ENCODE assay signal across 23 mouse cellular contexts in genomic region chr7:24859234-24859633, GRCm38 (mm10). TPM values are rescaled to one million over a fixed set of nuclear protein-coding genes. Genes with fewer than 3 reads are reported as not detected.
DNase-seq lines count a peak whose midpoint lies in the region; ATAC-seq and TF ChIP-seq lines count a peak whose summit lies in the region.
"Had no signal": no experiment of that assay in that cellular context is flagged by ENCODE, and none has a peak within 500 bp of the region (broad histone marks: within the 10 kb centered on the region; RNA-seq: fewer than 3 reads in every experiment).

No protein-coding gene starts in this region.

- no peak overlapping the region for H3K9ac ChIP-seq in heart, embryonic 11.5 days (ENCODE audit: low read depth, low read length)
- no peak overlapping the region for H3K9ac ChIP-seq in stomach, embryonic 14.5 days (replicated peaks; ENCODE audit: low read depth, low read length)
- no peak overlapping the region for H3K9ac ChIP-seq in stomach, postnatal 0 days (ENCODE audit: low read length)
- peak overlapping the region; percentile 45 for H3K9ac ChIP-seq in liver, embryonic 15.5 days
- H3K9ac ChIP-seq in forebrain, postnatal 0 days = no peak overlapping the region
- H3K9ac ChIP-seq: hindbrain, embryonic 12.5 days had no signal

- H3K9me3 ChIP-seq in heart, embryonic 11.5 days (replicated peaks; ENCODE audit: control insufficient read depth, low read length) = no peaks in the 10 kb centered on the region
- no peaks in the 10 kb centered on the region for H3K9me3 ChIP-seq in stomach, embryonic 14.5 days (ENCODE audit: control insufficient read depth, low read depth, low read length)
- no peaks in the 10 kb centered on the region for H3K9me3 ChIP-seq in stomach, postnatal 0 days (ENCODE audit: control insufficient read depth, low read length)
- H3K9me3 ChIP-seq in liver, embryonic 15.5 days (replicated peaks) = no peaks in the 10 kb centered on the region
- no peaks in the 10 kb centered on the region for H3K9me3 ChIP-seq in forebrain, postnatal 0 days (ENCODE audit: low read length)
- H3K9me3 ChIP-seq: hindbrain, embryonic 12.5 days had no signal

- H3K27me3 ChIP-seq in heart, embryonic 11.5 days (ENCODE audit: control insufficient read depth, insufficient read depth, low read length) = no peaks in the 10 kb centered on the region
- no peaks in the 10 kb centered on the region for H3K27me3 ChIP-seq in stomach, embryonic 14.5 days (ENCODE audit: control insufficient read depth, insufficient read depth, low read length)
- no peaks in the 10 kb centered on the region for H3K27me3 ChIP-seq in stomach, postnatal 0 days (ENCODE audit: control insufficient read depth, insufficient read depth, low read length)
- 0 out of 2 replicates have a peak, but pooled peaks cover 3% of the 10 kb centered on the region for H3K27me3 ChIP-seq in liver, embryonic 15.5 days
- H3K27me3 ChIP-seq in forebrain, postnatal 0 days (ENCODE audit: insufficient read depth, low read length) = no peaks in the 10 kb centered on the region
- H3K27me3 ChIP-seq: hindbrain, embryonic 12.5 days had no signal

- H3K27ac ChIP-seq in heart, embryonic 11.5 days (ENCODE audit: low read depth, low read length) = peak overlapping the region; percentile 46; the same call in 1 of the 2 replicates
- H3K27ac ChIP-seq in stomach, embryonic 14.5 days (ENCODE audit: low read length) = no peak overlapping the region
- no peak overlapping the region for H3K27ac ChIP-seq in stomach, postnatal 0 days (replicated peaks)
- H3K27ac ChIP-seq in liver, embryonic 15.5 days (replicated peaks) = peak overlapping the region; percentile 96
- no peak overlapping the region for H3K27ac ChIP-seq in forebrain, postnatal 0 days (ENCODE audit: low read depth, low read length)
- H3K27ac ChIP-seq: hindbrain, embryonic 12.5 days; macrophage had no signal

- 67% methylated on average over 5 of the region's 5 CpGs for WGBS in heart, embryonic 11.5 days (ENCODE audit: insufficient replicate concordance)
- 75% methylated on average over 5 of the region's 5 CpGs for WGBS in stomach, embryonic 14.5 days
- WGBS in stomach, postnatal 0 days = 66% methylated on average over 5 of the region's 5 CpGs
- WGBS in liver, embryonic 15.5 days (ENCODE audit: insufficient replicate concordance) = 29% methylated on average over 5 of the region's 5 CpGs
- 78% methylated on average over 5 of the region's 5 CpGs for WGBS in forebrain, postnatal 0 days

- peak; percentile 87 for ATAC-seq in heart, embryonic 11.5 days (replicated peaks; ENCODE audit: insufficient number of reproducible peaks, low FRiP score, low TSS enrichment)
- ATAC-seq in stomach, embryonic 14.5 days (ENCODE audit: insufficient number of reproducible peaks, insufficient read depth, low FRiP score, low read depth) = peak; percentile 77; the same call in 1 of the 2 replicates
- no peak for ATAC-seq in stomach, postnatal 0 days (ENCODE audit: low FRiP score, low TSS enrichment)
- ATAC-seq in liver, embryonic 15.5 days (ENCODE audit: insufficient read depth) = peak; percentile 100
- no peak for ATAC-seq in forebrain, postnatal 0 days
- ATAC-seq: forebrain, embryonic 16.5 days; intestine, embryonic 16.5 days had no signal

- TF ChIP-seq EP300 in stomach, postnatal 0 days (optimal IDR thresholded peaks at IDR 0.05) = no peak

- no peak for DNase-seq in heart, adult 9 months (ENCODE audit: low spot score in 2 of 2)
- no peak for DNase-seq in stomach, postnatal 0 days (ENCODE audit: low spot score)
- DNase-seq in gastrocnemius, postnatal 10 days = no peak
- no peak for DNase-seq in gastrocnemius, adult 8-10 months (ENCODE audit: low spot score in 2 of 2)
- DNase-seq in forebrain, postnatal 0 days = no peak
- DNase-seq: cerebellum, adult 9-10 months; gastrocnemius, postnatal 25 days; kidney, postnatal 14 days; right cerebral cortex, postnatal 4 days; thymus, postnatal 36 days had no signal

- H3K4me1 ChIP-seq in heart, embryonic 11.5 days (ENCODE audit: control insufficient read depth, insufficient read depth, low read length) = no peaks in the 10 kb centered on the region
- H3K4me1 ChIP-seq in stomach, embryonic 14.5 days (ENCODE audit: control insufficient read depth, insufficient read depth, low read length) = no peaks in the 10 kb centered on the region
- H3K4me1 ChIP-seq in stomach, postnatal 0 days (replicated peaks; ENCODE audit: control insufficient read depth, insufficient read depth) = no peaks in the 10 kb centered on the region
- peaks cover 75% of the 10 kb centered on the region for H3K4me1 ChIP-seq in liver, embryonic 15.5 days (replicated peaks)
- H3K4me1 ChIP-seq in forebrain, postnatal 0 days (ENCODE audit: insufficient read depth) = no peaks in the 10 kb centered on the region
- H3K4me1 ChIP-seq: hindbrain, embryonic 12.5 days had no signal

- H3K4me3 ChIP-seq in heart, embryonic 11.5 days (ENCODE audit: low read depth, low read length) = no peak overlapping the region
- H3K4me3 ChIP-seq in stomach, embryonic 14.5 days (ENCODE audit: low read depth, low read length) = no peak overlapping the region
- no peak overlapping the region for H3K4me3 ChIP-seq in stomach, postnatal 0 days (ENCODE audit: low read depth, low read length)
- peak overlapping the region; percentile 27 for H3K4me3 ChIP-seq in liver, embryonic 15.5 days (replicated peaks)
- no peak overlapping the region for H3K4me3 ChIP-seq in forebrain, postnatal 0 days (ENCODE audit: low read depth, low read length)
- H3K4me3 ChIP-seq: hindbrain, embryonic 12.5 days had no signal

- TF ChIP-seq CTCF in stomach, postnatal 0 days (IDR thresholded peaks at IDR 0.05; ENCODE audit: low read depth) = no peak
- TF ChIP-seq CTCF in forebrain, postnatal 0 days (IDR thresholded peaks at IDR 0.05; ENCODE audit: low read depth) = no peak

- no peak overlapping the region for H3K4me2 ChIP-seq in heart, embryonic 11.5 days
- H3K4me2 ChIP-seq in stomach, embryonic 14.5 days (replicated peaks; ENCODE audit: low read depth, low read length) = no peak overlapping the region
- no peak overlapping the region for H3K4me2 ChIP-seq in stomach, postnatal 0 days (replicated peaks; ENCODE audit: low read depth)
- peak overlapping the region; percentile 62 for H3K4me2 ChIP-seq in liver, embryonic 15.5 days
- no peak overlapping the region for H3K4me2 ChIP-seq in forebrain, postnatal 0 days (ENCODE audit: low read depth)
- H3K4me2 ChIP-seq: hindbrain, embryonic 12.5 days had no signal

- H3K36me3 ChIP-seq in heart, embryonic 11.5 days (ENCODE audit: control insufficient read depth, insufficient read depth, low read length) = no peaks in the 10 kb centered on the region
- no peaks in the 10 kb centered on the region for H3K36me3 ChIP-seq in stomach, embryonic 14.5 days (ENCODE audit: control insufficient read depth, insufficient read depth, low read length)
- H3K36me3 ChIP-seq in stomach, postnatal 0 days (ENCODE audit: control insufficient read depth, insufficient read depth, low read length) = no peaks in the 10 kb centered on the region
- H3K36me3 ChIP-seq in liver, embryonic 15.5 days (replicated peaks) = no peaks in the 10 kb centered on the region
- H3K36me3 ChIP-seq in forebrain, postnatal 0 days (ENCODE audit: insufficient read depth) = no peaks in the 10 kb centered on the region
- H3K36me3 ChIP-seq: hindbrain, embryonic 12.5 days had no signal

RNA-seq across cellular contexts. Expression of gene Gm9844, which starts 2.8 kb away (rescaled TPM):
- 12.4 and 14.5 TPM in 2 replicates for polyA plus RNA-seq in heart, embryonic 11.5 days (2014; fragmentation: Nextera tagmentation; extraction: Ambion mirVana)
- polyA plus RNA-seq in stomach, embryonic 14.5 days (2014; fragmentation: Nextera tagmentation; extraction: Ambion mirVana) = 15.6 and 16.7 TPM in 2 replicates
- 10.4 and 15.8 TPM in 2 replicates for polyA plus RNA-seq in stomach, postnatal 0 days (2015; fragmentation: Nextera tagmentation; extraction: Ambion mirVana)
- polyA plus RNA-seq in liver, embryonic 15.5 days (2015; fragmentation: Nextera tagmentation; extraction: Ambion mirVana) = 1.6 and 1.9 TPM in 2 replicates
- 1 to 10 TPM in 1 of 2 experiments, not detected in 1; 1.7 TPM for total RNA-seq in gastrocnemius, postnatal 10 days (2021)
- total RNA-seq in gastrocnemius, adult 8-10 months (2022) = not detected
- total RNA-seq in forebrain, postnatal 0 days (2014; rRNA removed) = 26.5 and 99.9 TPM in 2 replicates
- 35.2 and 38.2 TPM in 2 replicates for polyA plus RNA-seq in forebrain, postnatal 0 days (2015; fragmentation: Nextera tagmentation; extraction: Ambion mirVana)
- total RNA-seq: gastrocnemius, postnatal 25 days; liver, adult 2 months had no signal
- polyA plus RNA-seq: liver, adult 2 months had no signal

RNA-seq across cellular contexts. Expression of gene Lypd4, which starts 10.5 kb away (rescaled TPM):
- polyA plus RNA-seq in heart, embryonic 11.5 days (2014; fragmentation: Nextera tagmentation; extraction: Ambion mirVana) = not detected in 2 replicates
- not detected in 2 replicates for polyA plus RNA-seq in stomach, embryonic 14.5 days (2014; fragmentation: Nextera tagmentation; extraction: Ambion mirVana)
- not detected in 2 replicates for polyA plus RNA-seq in stomach, postnatal 0 days (2015; fragmentation: Nextera tagmentation; extraction: Ambion mirVana)
- polyA plus RNA-seq in liver, embryonic 15.5 days (2015; fragmentation: Nextera tagmentation; extraction: Ambion mirVana) = not detected in 2 replicates
- total RNA-seq in gastrocnemius, postnatal 10 days (2021) = not detected
- not detected for total RNA-seq in gastrocnemius, adult 8-10 months (2022)
- not detected in 2 replicates for total RNA-seq in forebrain, postnatal 0 days (2014; rRNA removed)
- not detected in 2 replicates for polyA plus RNA-seq in forebrain, postnatal 0 days (2015; fragmentation: Nextera tagmentation; extraction: Ambion mirVana)
- total RNA-seq: gastrocnemius, postnatal 25 days; layer of hippocampus, postnatal 14 days; left cerebral cortex, postnatal 25 days; liver, adult 2 months; midbrain, postnatal 0 days had no signal
- polyA plus RNA-seq: forebrain, embryonic 16.5 days; heart, embryonic 14.5 days; hindbrain, embryonic 12.5 days; intestine, embryonic 16.5 days; liver, adult 2 months; macrophage; neural tube, embryonic 11.5 days had no signal

RNA-seq across cellular contexts. Expression of gene Dmrtc2, which starts 10.6 kb away (rescaled TPM):
- polyA plus RNA-seq in heart, embryonic 11.5 days (2014; fragmentation: Nextera tagmentation; extraction: Ambion mirVana) = not detected in 2 replicates
- polyA plus RNA-seq in stomach, embryonic 14.5 days (2014; fragmentation: Nextera tagmentation; extraction: Ambion mirVana) = not detected in 2 replicates
- not detected in 2 replicates for polyA plus RNA-seq in stomach, postnatal 0 days (2015; fragmentation: Nextera tagmentation; extraction: Ambion mirVana)
- not detected in 2 replicates for polyA plus RNA-seq in liver, embryonic 15.5 days (2015; fragmentation: Nextera tagmentation; extraction: Ambion mirVana)
- total RNA-seq in gastrocnemius, postnatal 10 days (2021) = not detected
- not detected for total RNA-seq in gastrocnemius, adult 8-10 months (2022)
- total RNA-seq in forebrain, postnatal 0 days (2014; rRNA removed) = 0.08 TPM in 1 of 2 replicates, not detected in the other
- 0.23 and 0.28 TPM in 2 replicates for polyA plus RNA-seq in forebrain, postnatal 0 days (2015; fragmentation: Nextera tagmentation; extraction: Ambion mirVana)
- total RNA-seq: gastrocnemius, postnatal 25 days; layer of hippocampus, postnatal 14 days; left cerebral cortex, postnatal 25 days; liver, adult 2 months had no signal
- polyA plus RNA-seq: forebrain, embryonic 16.5 days; heart, embryonic 14.5 days; hindbrain, embryonic 12.5 days; intestine, embryonic 16.5 days; liver, adult 2 months; macrophage; neural tube, embryonic 11.5 days had no signal

RNA-seq across cellular contexts. Expression of gene Rps19, which starts 24.9 kb away (rescaled TPM):
- polyA plus RNA-seq in heart, embryonic 11.5 days (2014; fragmentation: Nextera tagmentation; extraction: Ambion mirVana) = 1,535 and 1,579 TPM in 2 replicates
- polyA plus RNA-seq in stomach, embryonic 14.5 days (2014; fragmentation: Nextera tagmentation; extraction: Ambion mirVana) = 3,189 and 3,445 TPM in 2 replicates
- 2,060 and 2,085 TPM in 2 replicates for polyA plus RNA-seq in stomach, postnatal 0 days (2015; fragmentation: Nextera tagmentation; extraction: Ambion mirVana)
- 1,016 and 1,167 TPM in 2 replicates for polyA plus RNA-seq in liver, embryonic 15.5 days (2015; fragmentation: Nextera tagmentation; extraction: Ambion mirVana)
- 100 to 1,000 TPM; 680 to 704 TPM for total RNA-seq in gastrocnemius, postnatal 10 days (2021)
- 100 to 1,000 TPM; 382 to 444 (median 398) TPM for total RNA-seq in gastrocnemius, adult 8-10 months (2022)
- total RNA-seq in forebrain, postnatal 0 days (2014; rRNA removed) = 581 and 723 TPM in 2 replicates
- polyA plus RNA-seq in forebrain, postnatal 0 days (2015; fragmentation: Nextera tagmentation; extraction: Ambion mirVana) = 1,350 and 1,888 TPM in 2 replicates

RNA-seq across cellular contexts. Expression of gene Cd79a, which starts 37.9 kb away (rescaled TPM):
- 0.14 and 0.30 TPM in 2 replicates for polyA plus RNA-seq in heart, embryonic 11.5 days (2014; fragmentation: Nextera tagmentation; extraction: Ambion mirVana)
- 0.33 TPM in 1 of 2 replicates, not detected in the other for polyA plus RNA-seq in stomach, embryonic 14.5 days (2014; fragmentation: Nextera tagmentation; extraction: Ambion mirVana)
- 0.25 and 0.44 TPM in 2 replicates for polyA plus RNA-seq in stomach, postnatal 0 days (2015; fragmentation: Nextera tagmentation; extraction: Ambion mirVana)
- polyA plus RNA-seq in liver, embryonic 15.5 days (2015; fragmentation: Nextera tagmentation; extraction: Ambion mirVana) = 6.0 and 7.2 TPM in 2 replicates
- total RNA-seq in gastrocnemius, postnatal 10 days (2021) = 1 to 10 TPM in 1 of 2 experiments, under 1 TPM in 1; 0.21 to 1.6 TPM
- under 1 TPM in 2 of 4 experiments, not detected in 2; 0.17 to 0.19 TPM for total RNA-seq in gastrocnemius, adult 8-10 months (2022)
- total RNA-seq in forebrain, postnatal 0 days (2014; rRNA removed) = 0.15 and 0.33 TPM in 2 replicates
- polyA plus RNA-seq in forebrain, postnatal 0 days (2015; fragmentation: Nextera tagmentation; extraction: Ambion mirVana) = 0.47 and 0.54 TPM in 2 replicates
- polyA plus RNA-seq: heart, embryonic 14.5 days had no signal

Comparison
In these comparisons a context has a peak if more than half of its experiments do, and no peak if none do; other contexts are left out.
1. ATAC-seq: peak in heart, embryonic 11.5 days (single experiment), stomach, embryonic 14.5 days (single experiment) and liver, embryonic 15.5 days (single experiment); none in stomach, postnatal 0 days (single experiment) and forebrain, postnatal 0 days (single experiment).
2. H3K27ac ChIP-seq: peak in heart, embryonic 11.5 days (single experiment) and liver, embryonic 15.5 days (single experiment); none in stomach, embryonic 14.5 days (single experiment), stomach, postnatal 0 days (single experiment) and forebrain, postnatal 0 days (single experiment).